Mouse (Mus musculus): ENCODE results near the gene Ccnc.

The Ccnc gene

DNA sequence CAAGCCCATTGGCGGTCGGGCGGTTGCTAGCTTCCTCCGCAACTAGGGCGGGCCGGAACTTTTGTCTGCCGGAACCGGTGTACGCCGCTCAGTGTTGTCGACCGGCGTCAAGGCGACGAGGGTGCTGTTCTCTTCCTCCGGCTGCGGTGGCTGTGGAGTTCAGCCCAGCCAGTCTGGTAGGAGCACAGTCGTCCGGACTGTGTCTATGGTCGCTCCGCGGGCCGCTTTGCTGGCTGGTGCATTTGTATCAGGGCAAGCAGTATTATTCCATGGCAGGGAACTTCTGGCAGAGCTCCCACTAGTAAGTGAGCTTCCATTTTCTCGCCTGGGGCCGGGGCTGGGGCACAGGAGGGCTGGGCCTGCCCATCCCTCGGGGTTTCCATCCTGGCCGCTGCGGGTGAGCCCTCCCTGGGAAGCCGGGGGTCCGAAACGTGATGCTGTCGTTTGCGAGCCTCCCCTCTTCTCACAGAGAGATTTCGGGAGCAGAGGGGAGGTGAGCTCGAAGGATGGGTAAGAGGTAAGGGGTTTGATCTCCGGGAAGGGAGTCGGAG, at the start of gene Ccnc:
Ccnc (plus strand) TSS at position 87 of the 551 bp plus-strand sequence.
- peak; percentile 90 for DNase-seq (ENCODE audit: low spot score)

DNA sequence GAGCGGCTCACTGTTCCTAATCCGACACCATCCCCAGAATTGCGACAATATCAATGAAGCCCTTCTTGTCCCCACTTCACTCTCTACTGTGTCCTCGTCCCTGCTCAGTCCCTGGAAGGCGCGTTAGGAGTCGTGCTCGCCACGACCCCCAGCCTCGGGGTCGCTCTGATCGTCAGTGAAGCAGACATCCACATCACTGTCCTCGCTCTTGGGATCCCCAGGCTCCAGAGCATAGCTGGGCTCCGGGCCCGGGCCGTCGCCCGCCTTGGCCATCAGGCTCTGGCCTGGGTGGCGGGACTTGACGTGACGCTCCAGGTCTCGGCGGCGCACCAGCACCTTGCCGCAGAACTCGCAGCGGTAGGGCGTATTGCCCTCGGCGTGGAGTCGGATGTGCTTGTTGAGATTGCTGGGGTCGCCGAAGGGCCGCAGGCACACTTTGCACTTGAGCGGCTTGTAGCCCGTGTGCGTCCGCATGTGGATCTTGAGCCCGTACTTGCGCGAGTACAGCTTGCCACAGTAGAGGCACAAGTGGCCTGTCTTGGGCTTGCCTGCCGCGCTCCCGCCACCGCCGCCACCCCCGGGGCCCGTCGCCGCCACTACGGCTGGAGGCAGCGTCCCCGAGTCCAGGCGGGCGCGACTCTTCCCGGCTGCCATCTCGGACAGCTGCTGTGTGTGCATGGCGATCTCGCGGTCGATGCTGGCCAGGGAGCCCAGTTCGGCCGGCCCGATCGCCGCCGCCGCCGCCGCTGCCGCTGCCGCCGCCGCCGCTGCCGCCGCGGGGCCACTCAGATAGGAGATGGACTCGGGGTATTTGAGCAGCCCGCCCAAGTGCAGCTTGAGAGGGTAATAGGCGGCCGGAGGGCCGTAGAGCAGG, 49.2 kb upstream of the Ccnc start:
- DNase-seq (ENCODE audit: low spot score) = no peak

DNA sequence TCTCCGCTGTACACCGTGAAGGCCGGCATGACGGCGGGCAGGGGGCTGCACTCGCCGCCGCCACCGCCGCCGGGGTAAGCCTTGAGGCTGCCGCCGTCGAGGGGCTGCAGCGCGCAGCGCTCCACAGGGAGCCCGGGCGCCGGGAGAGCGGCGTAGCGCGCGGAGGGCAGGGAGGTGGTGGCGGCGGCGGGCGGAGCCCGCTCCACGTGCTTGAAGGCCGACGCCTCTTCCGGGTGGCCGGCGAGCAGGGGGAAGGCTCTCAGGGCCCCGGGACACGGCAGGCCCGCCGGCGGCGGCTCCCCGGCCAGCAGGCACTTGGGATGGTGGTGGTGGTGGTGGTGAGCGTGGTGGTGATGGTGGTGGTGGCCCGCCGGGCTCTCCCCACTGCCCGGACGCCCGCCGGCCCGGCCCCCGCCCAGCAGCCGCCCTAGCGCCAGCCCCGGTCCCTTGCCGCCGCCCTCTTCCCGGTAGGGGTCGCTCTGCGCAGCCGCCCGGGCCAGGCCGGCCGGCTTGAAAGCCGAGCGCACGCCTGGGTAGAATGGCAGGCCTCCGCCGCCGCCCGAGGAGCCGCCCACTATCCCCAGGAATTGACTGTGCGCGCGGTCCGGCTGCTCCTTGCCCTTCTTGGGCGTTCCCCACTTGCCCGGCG, 48.4 kb upstream of the Ccnc start:
- DNase-seq (ENCODE audit: low spot score) = peak; percentile 14

GRCm38 (mm10) chr4:21679624-21680480, 47.6 kb upstream of the Ccnc start:
- no peak for DNase-seq (ENCODE audit: low spot score)

GRCm38 (mm10) chr4:21680971-21681370, 46.5 kb upstream of the Ccnc start:
- no peak for DNase-seq (ENCODE audit: low spot score)

GRCm38 (mm10) chr4:21682421-21683150, 44.9 kb upstream of the Ccnc start:
- DNase-seq (ENCODE audit: low spot score) = no peak

GRCm38 (mm10) chr4:21684341-21684970, 43.0 kb upstream of the Ccnc start:
- no peak for DNase-seq (ENCODE audit: low spot score)

DNA sequence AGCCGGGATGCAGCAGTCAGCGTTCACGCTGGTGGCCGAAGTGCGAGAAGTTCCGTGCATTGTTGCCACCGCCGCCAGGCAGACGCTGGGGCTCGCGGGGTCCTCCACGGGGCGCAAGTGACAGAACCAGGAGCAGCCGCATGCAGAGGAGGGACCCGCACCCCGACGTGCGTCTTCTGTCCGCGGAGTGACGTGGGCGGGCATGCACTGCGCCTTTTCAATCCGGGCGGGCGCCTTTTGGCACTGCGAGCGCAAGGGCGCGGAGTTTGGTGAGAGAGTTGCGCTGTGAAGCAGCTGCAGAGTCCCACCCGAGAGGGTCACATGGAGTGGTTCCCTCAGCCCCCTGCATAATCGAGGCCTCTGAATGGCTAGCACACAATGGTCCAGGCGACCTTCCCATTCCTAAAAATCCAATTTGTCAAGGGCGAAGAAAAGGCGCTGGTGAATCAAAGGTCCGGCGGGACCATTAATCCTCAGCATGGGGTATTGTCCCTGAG, 41.9 kb upstream of the Ccnc start, which contains the start of gene Prdm13:
Prdm13 (minus strand) TSS at position 369 of the 497 bp plus-strand sequence.
- no peak for DNase-seq (ENCODE audit: low spot score)

GRCm38 (mm10) chr4:21686416-21686815, 41.1 kb upstream of the Ccnc start:
- DNase-seq (ENCODE audit: low spot score) = no peak

DNA sequence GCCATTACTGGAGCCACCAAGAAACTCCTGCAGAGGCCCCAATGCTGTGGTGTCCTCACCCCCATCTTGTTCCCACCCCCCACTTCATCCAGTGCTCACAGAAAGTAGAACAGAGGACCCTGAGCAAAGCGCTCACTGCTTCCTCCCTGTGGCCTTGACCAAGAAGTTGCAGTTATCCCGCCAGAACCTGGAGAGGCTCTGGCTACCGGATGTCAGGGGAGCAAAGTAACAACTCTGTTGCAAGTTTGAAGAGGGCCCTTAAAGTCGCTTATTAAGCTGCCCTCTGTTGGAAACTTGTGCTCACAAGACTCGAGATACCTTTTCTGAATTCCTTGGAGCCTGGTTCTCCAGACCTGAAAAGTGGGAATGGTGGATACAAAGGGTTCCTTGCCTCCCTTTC, 40.6 kb upstream of the Ccnc start:
- no peak for DNase-seq (ENCODE audit: low spot score)

DNA sequence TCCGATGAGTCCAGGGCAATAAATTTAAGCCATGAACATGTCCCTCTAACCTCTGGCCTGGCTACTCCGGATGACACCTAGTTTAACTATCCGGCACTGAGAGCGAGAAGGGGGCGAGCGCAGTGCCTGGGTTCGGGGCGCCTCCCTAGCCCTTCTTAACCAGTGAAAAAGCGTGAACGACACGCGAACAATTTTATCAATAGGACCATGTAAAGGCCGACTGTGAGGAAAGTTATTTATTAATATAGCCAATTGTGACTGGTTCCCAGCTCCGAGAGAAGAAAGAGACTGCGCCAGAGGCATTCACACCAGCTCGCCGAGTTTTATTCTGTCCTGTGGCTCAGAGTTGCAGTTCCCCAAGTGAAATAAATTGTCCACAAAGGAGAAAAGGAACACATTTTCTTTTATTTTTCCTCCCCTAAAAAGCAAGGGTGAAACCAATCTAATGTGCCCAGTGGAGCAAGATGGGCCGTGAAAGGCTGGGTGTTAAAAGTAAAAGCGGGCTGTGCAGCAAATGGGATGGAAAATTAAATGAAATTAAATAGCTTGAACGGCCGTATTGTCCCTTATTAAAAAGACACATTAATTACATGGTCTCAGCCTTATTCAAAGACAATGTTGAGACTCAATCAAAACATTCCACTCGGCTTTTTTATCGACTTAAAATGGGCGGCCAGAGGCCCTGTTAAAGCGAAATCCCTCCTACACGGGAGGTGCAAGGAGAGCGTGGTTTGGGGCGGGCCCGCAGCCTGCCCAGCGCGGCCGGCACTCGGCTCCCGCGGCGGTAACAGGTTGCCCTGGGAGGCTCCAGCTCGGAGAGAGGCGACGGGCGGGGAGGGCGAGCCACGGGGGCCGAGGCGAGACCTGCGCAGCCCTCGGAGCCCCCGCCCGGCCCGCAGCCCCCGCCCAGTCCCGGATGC, 39.5 kb upstream of the Ccnc start:
- DNase-seq (ENCODE audit: low spot score) = peak; percentile 9

DNA sequence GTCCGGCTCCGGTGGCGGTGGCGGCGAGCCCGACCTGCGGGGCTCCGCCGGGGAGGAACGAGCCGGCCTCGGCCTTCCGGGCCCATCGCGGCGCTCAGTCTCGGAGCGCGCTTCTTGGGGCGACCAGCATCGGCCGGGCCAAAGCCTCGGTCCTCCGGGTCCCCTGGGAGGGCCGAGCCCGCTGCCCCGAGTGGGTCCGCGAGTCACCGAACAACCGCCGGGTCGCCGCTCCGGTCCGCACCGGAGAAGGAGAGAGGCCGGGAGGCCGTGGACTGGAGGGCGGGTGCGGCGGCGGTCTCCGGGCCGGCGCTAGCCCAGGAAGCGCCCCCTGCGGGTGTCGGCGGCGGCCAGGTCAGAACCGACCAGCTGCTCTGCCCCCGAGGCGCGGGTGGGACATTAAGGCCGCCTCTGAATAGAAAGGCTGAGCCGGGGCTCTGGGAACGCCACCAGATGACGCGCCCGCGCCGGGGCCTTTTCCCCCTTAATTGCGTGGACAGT, 38.7 kb upstream of the Ccnc start:
- DNase-seq (ENCODE audit: low spot score) = no peak

DNA sequence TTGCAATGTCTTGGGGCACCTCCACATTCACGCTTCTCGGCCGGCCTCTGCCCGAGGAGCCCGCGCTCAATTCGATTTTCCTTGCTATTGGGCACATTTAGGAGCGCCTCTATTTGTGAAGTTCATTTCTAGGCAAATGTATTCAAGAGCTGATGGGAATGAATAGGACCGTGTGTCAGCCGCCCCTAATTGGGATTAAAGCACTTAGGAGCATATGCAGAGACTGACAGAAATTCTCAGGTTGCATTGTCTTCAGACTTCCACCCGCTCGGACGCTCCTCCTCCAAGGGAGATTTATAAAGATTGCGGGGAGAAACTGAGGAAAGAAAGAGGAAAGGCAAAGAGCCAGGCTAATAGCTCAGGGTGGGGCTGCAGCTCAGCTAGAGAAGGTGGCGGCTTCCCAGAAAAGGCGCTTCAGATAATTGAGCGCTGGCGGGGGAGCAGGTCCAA, 38.0 kb upstream of the Ccnc start:
- DNase-seq (ENCODE audit: low spot score) = no peak

- DNase-seq (ENCODE audit: low spot score) = no peak
These were observed 37.3 kb upstream of the Ccnc start for GRCm38 (mm10) chr4:21690221-21690620.

- peak; percentile 23 for DNase-seq (ENCODE audit: low spot score)
These were observed 31.8 kb upstream of the Ccnc start for GRCm38 (mm10) chr4:21695638-21696254.

DNA sequence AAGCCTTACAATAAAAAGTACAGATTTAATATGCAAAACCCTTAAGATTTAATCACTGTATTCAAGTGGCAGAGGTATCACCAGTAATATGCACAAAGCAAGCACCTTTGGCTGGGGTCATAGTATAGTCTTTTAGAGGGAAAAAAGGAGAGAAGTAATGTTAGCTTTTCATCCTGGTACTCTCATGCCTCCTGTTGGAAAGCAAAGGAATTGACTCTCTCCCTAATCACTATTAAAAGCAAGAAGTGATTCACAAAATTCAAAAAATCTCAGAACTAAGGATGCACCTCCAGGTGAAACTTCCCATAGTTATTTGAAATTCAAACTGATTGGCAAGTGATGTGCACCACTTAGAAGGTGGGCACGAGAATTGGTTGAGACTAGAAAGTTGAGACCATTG, 22.5 kb upstream of the Ccnc start:
- no peak for DNase-seq (ENCODE audit: low spot score)

GRCm38 (mm10) chr4:21712147-21712546, 15.4 kb upstream of the Ccnc start:
- DNase-seq (ENCODE audit: low spot score) = peak; percentile 73

- DNase-seq (ENCODE audit: low spot score) = no peak
These were observed 4.7 kb upstream of the Ccnc start for GRCm38 (mm10) chr4:21722752-21723334.
